In genomic region chr17:34606186-34607039, GRCm38 (mm10) we compare ENCODE assay signal across 8 mouse cellular contexts. TPM values are rescaled to one million over a fixed set of nuclear protein-coding genes. Genes with fewer than 3 reads are reported as not detected.
DNase-seq lines count a peak whose midpoint lies in the region; ATAC-seq lines count a peak whose summit lies in the region.

No protein-coding gene starts in this region.

- peak overlapping the region; percentile 95 for H3K9ac ChIP-seq in kidney, embryonic 14.5 days (ENCODE audit: low read depth, low read length)
- H3K9ac ChIP-seq in forebrain, embryonic 13.5 days: peak overlapping the region; percentile 96
- H3K9ac ChIP-seq in stomach, embryonic 15.5 days: peak overlapping the region; percentile 89

- ATAC-seq in kidney, embryonic 14.5 days (ENCODE audit: low FRiP score, low TSS enrichment): peak; percentile 0; the same call in 1 of the 2 replicates
- ATAC-seq in forebrain, embryonic 13.5 days: no peak
- no peak for ATAC-seq in stomach, embryonic 15.5 days (ENCODE audit: insufficient read depth, low FRiP score, low read depth)

- peaks cover 17% of the 10 kb centered on the region for H3K36me3 ChIP-seq in kidney, embryonic 14.5 days (ENCODE audit: control insufficient read depth, insufficient read depth, low read length)
- H3K36me3 ChIP-seq in forebrain, embryonic 13.5 days (ENCODE audit: poor library complexity, severe bottlenecking): peaks cover 26% of the 10 kb centered on the region
- H3K36me3 ChIP-seq in stomach, embryonic 15.5 days: peaks cover 18% of the 10 kb centered on the region

- H3K4me2 ChIP-seq in kidney, embryonic 14.5 days (replicated peaks; ENCODE audit: low read depth, low read length): peak overlapping the region; percentile 93
- H3K4me2 ChIP-seq in forebrain, embryonic 13.5 days: peak overlapping the region; percentile 99
- H3K4me2 ChIP-seq in stomach, embryonic 15.5 days: peak overlapping the region; percentile 85

- DNase-seq in kidney, adult 8-10 months: no peak
- DNase-seq in MN1 (ENCODE audit: low spot score) (peak; percentile 56), liver (peak; percentile 39)
- DNase-seq in left cerebral cortex, adult 11 months (ENCODE audit: low spot score): no peak
- no peak for DNase-seq in urinary bladder, postnatal 14 days (ENCODE audit: low spot score)

- H3K27me3 ChIP-seq in kidney, embryonic 14.5 days (ENCODE audit: control insufficient read depth, insufficient read depth, low read length): no peaks in the 10 kb centered on the region
- H3K27me3 ChIP-seq in forebrain, embryonic 13.5 days: no peaks in the 10 kb centered on the region
- H3K27me3 ChIP-seq in stomach, embryonic 15.5 days (replicated peaks): no peaks in the 10 kb centered on the region

- peaks cover 35% of the 10 kb centered on the region for H3K4me1 ChIP-seq in kidney, embryonic 14.5 days (ENCODE audit: control insufficient read depth, insufficient read depth, low read length)
- peaks cover 51% of the 10 kb centered on the region for H3K4me1 ChIP-seq in forebrain, embryonic 13.5 days
- peaks cover 42% of the 10 kb centered on the region for H3K4me1 ChIP-seq in stomach, embryonic 15.5 days

- peak overlapping the region; percentile 99 for H3K4me3 ChIP-seq in kidney, embryonic 14.5 days (ENCODE audit: low read length)
- peak overlapping the region; percentile 93 for H3K4me3 ChIP-seq in forebrain, embryonic 13.5 days
- peak overlapping the region; percentile 80 for H3K4me3 ChIP-seq in stomach, embryonic 15.5 days (replicated peaks)

- WGBS in kidney, embryonic 14.5 days: 13% methylated on average over 32 of the region's 32 CpGs
- WGBS in forebrain, embryonic 13.5 days: 17% methylated on average over 32 of the region's 32 CpGs
- 11% methylated on average over 32 of the region's 32 CpGs for WGBS in stomach, embryonic 15.5 days

- H3K27ac ChIP-seq in kidney, embryonic 14.5 days (ENCODE audit: low read depth, low read length): peak overlapping the region; percentile 95
- H3K27ac ChIP-seq in forebrain, embryonic 13.5 days: peak overlapping the region; percentile 91
- H3K27ac ChIP-seq in stomach, embryonic 15.5 days: peak overlapping the region; percentile 84

- no peaks in the 10 kb centered on the region for H3K9me3 ChIP-seq in kidney, embryonic 14.5 days (ENCODE audit: control insufficient read depth, low read length)
- H3K9me3 ChIP-seq in forebrain, embryonic 13.5 days (replicated peaks): no peaks in the 10 kb centered on the region
- H3K9me3 ChIP-seq in stomach, embryonic 15.5 days: no peaks in the 10 kb centered on the region

RNA-seq across cellular contexts. Expression of gene Agpat1, which starts 2.4 kb away (rescaled TPM):
- polyA plus RNA-seq in kidney, embryonic 14.5 days (2014; fragmentation: Nextera tagmentation; extraction: Ambion mirVana): 61.7 and 75.3 TPM in 2 replicates
- 74.4 and 77.6 TPM in 2 replicates for polyA plus RNA-seq in forebrain, embryonic 13.5 days (2015; fragmentation: Nextera tagmentation; extraction: Ambion mirVana)
- 49.3 and 50.8 TPM in 2 replicates for polyA plus RNA-seq in stomach, embryonic 15.5 days (2015; fragmentation: Nextera tagmentation; extraction: Ambion mirVana)

RNA-seq across cellular contexts. Expression of gene Rnf5, which starts 2.9 kb away (rescaled TPM):
- polyA plus RNA-seq in kidney, embryonic 14.5 days (2014; fragmentation: Nextera tagmentation; extraction: Ambion mirVana): 118 and 139 TPM in 2 replicates
- 302 TPM in 2 replicates for polyA plus RNA-seq in forebrain, embryonic 13.5 days (2015; fragmentation: Nextera tagmentation; extraction: Ambion mirVana)
- polyA plus RNA-seq in stomach, embryonic 15.5 days (2015; fragmentation: Nextera tagmentation; extraction: Ambion mirVana): 130 and 142 TPM in 2 replicates

RNA-seq across cellular contexts. Expression of gene Ager, which starts 8.8 kb away (rescaled TPM):
- polyA plus RNA-seq in kidney, embryonic 14.5 days (2014; fragmentation: Nextera tagmentation; extraction: Ambion mirVana): 5.8 and 6.6 TPM in 2 replicates
- 2.3 and 2.5 TPM in 2 replicates for polyA plus RNA-seq in forebrain, embryonic 13.5 days (2015; fragmentation: Nextera tagmentation; extraction: Ambion mirVana)
- 3.1 and 3.5 TPM in 2 replicates for polyA plus RNA-seq in stomach, embryonic 15.5 days (2015; fragmentation: Nextera tagmentation; extraction: Ambion mirVana)

RNA-seq across cellular contexts. Expression of gene Egfl8, which starts 9.4 kb away (rescaled TPM):
- polyA plus RNA-seq in kidney, embryonic 14.5 days (2014; fragmentation: Nextera tagmentation; extraction: Ambion mirVana): 3.2 and 3.6 TPM in 2 replicates
- polyA plus RNA-seq in forebrain, embryonic 13.5 days (2015; fragmentation: Nextera tagmentation; extraction: Ambion mirVana): 4.7 and 5.9 TPM in 2 replicates
- polyA plus RNA-seq in stomach, embryonic 15.5 days (2015; fragmentation: Nextera tagmentation; extraction: Ambion mirVana): 3.7 and 3.8 TPM in 2 replicates

RNA-seq across cellular contexts. Expression of gene Pbx2, which starts 15.3 kb away (rescaled TPM):
- 17.8 and 20.9 TPM in 2 replicates for polyA plus RNA-seq in kidney, embryonic 14.5 days (2014; fragmentation: Nextera tagmentation; extraction: Ambion mirVana)
- polyA plus RNA-seq in forebrain, embryonic 13.5 days (2015; fragmentation: Nextera tagmentation; extraction: Ambion mirVana): 10.2 and 10.5 TPM in 2 replicates
- 8.5 and 9.2 TPM in 2 replicates for polyA plus RNA-seq in stomach, embryonic 15.5 days (2015; fragmentation: Nextera tagmentation; extraction: Ambion mirVana)

Comparison
In these comparisons a context has a peak if more than half of its experiments do, and no peak if none do; other contexts are left out.
1. DNase-seq: peak in MN1 (single experiment) and liver (single experiment); none in kidney, adult 8-10 months (0 of 2), left cerebral cortex, adult 11 months (single experiment) and urinary bladder, postnatal 14 days (single experiment).
2. Peak in every context shown above with its lines, with median percentiles within 50 percentile points of each other: H3K27ac ChIP-seq, H3K4me2 ChIP-seq, H3K4me3 ChIP-seq and H3K9ac ChIP-seq.